Mouse (Mus musculus) midbrain, embryonic 15.5 days (tissue): ENCODE measurements around the gene Kctd10. TPM values are rescaled to one million over a fixed set of nuclear protein-coding genes. Genes with fewer than 3 reads are reported as not detected.

Source experiments
- ATAC-seq: fragments of 200-750 bp; cut with Nextera tagmentation; replicated peaks from 2 replicates; pipeline ENCODE4 v1.8.0; 2017; ENCODE audit warnings: moderate TSS enrichment
- H3K27ac ChIP-seq: fragments of 300-500 bp; sonication (generic); 2 replicates; pipeline ENCODE4 v1.5.1; 2015; ENCODE audit warnings: mild to moderate bottlenecking, inconsistent platforms
- H3K27me3 ChIP-seq: fragments of 300-500 bp; sonication (generic); replicated peaks from 2 replicates; pipeline ENCODE4 v1.6.1; 2015; ENCODE audit warnings: inconsistent platforms
- H3K36me3 ChIP-seq: fragments of 300-500 bp; sonication (generic); replicated peaks from 2 replicates; pipeline ENCODE4 v1.6.1; 2015; ENCODE audit warnings: inconsistent platforms
- H3K4me1 ChIP-seq: fragments of 300-500 bp; sonication (generic); 2 replicates; pipeline ENCODE4 v1.6.1; 2015; ENCODE audit warnings: inconsistent platforms
- H3K4me2 ChIP-seq: fragments of 300-500 bp; sonication (generic); 2 replicates; pipeline ENCODE4 v1.6.1; 2015; ENCODE audit warnings: inconsistent platforms, mild to moderate bottlenecking, moderate library complexity
- H3K4me3 ChIP-seq: fragments of 300-500 bp; sonication (generic); 2 replicates; pipeline ENCODE4 v1.5.1; 2015; ENCODE audit warnings: mild to moderate bottlenecking, inconsistent platforms
- H3K9ac ChIP-seq: fragments of 300-500 bp; sonication (generic); 2 replicates; pipeline ENCODE4 v1.6.1; 2015; ENCODE audit warnings: mild to moderate bottlenecking, inconsistent platforms
- H3K9me3 ChIP-seq: fragments of 300-500 bp; sonication (generic); 2 replicates; pipeline ENCODE4 v1.6.1; 2016; ENCODE audit warnings: inconsistent platforms
- WGBS: fragments of 180-500 bp; shearing (Covaris S2); methylation state at CpG from one replicate; pipeline ENCODE4 v1.1.7; 2015; ENCODE audit warnings: mixed read lengths; 5-methylcytosine and 5-hydroxymethylcytosine counted together
- polyA plus RNA-seq: library from polyadenylated mRNA; unstranded; fragments of >200 nt; fragmentation: Nextera tagmentation; extraction: Ambion mirVana; gene quantifications from 2 replicates; pipeline ENCODE4 v1.2.1, GENCODE M21; 2015

The Kctd10 gene
- polyA plus RNA-seq, 1 experiment from 2014 or later: 80.7 TPM

GRCm38 (mm10) chr5:114378177-114378920 lies 2.0 kb downstream of the Kctd10 start:
- ATAC-seq: no peak
- Histone ChIP-seq H3K4me3 (peak overlapping the region; percentile 94), H3K9ac (0 out of 2 replicates have a peak overlapping the region, but pooled peaks have one; percentile 93), H3K27me3 (no peaks in the 10 kb centered on the region), H3K4me1 (peaks cover 55% of the 10 kb centered on the region), H3K27ac (no peak overlapping the region), H3K36me3 (peaks cover 16% of the 10 kb centered on the region), H3K4me2 (peak overlapping the region; percentile 90), H3K9me3 (no peaks in the 10 kb centered on the region)
- 76% methylated on average over 10 of the region's 10 CpGs for WGBS

GRCm38 (mm10) chr5:114374409-114375213 lies 5.7 kb downstream of the Kctd10 start:
- 88% methylated on average over 23 of the region's 23 CpGs for whole genome bisulfite sequencing
- Histone ChIP-seq H3K4me2 (no peak overlapping the region), H3K36me3 (peaks cover 23% of the 10 kb centered on the region), H3K4me3 (no peak overlapping the region), H3K9me3 (no peaks in the 10 kb centered on the region), H3K27ac (no peak overlapping the region), H3K4me1 (peaks cover 45% of the 10 kb centered on the region), H3K9ac (no peak overlapping the region), H3K27me3 (no peaks in the 10 kb centered on the region)
- no peak for ATAC-seq

DNA sequence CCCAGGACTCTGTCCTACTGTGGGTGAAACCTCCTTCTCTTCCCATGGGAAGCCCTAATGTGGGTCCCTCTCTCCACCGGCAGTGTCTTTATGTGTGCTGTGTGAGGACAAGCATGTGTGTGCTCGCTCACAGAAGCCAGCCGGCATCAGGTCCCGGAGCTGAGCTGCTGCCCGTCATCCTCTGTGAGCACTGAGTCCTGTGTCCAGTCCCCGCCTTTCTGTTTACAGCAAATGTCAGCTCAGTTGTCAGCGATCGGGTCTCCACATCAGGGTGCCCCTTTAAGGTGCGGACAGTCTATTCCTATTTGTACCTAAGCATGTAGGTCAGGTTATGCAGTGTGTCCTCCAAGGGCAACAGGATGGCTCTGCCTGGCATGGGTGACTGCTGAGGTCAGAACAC lies 6.7 kb downstream of the Kctd10 start:
- 90% methylated on average over 9 of the region's 9 CpGs for WGBS

GRCm38 (mm10) chr5:114373174-114373573 lies 7.1 kb downstream of the Kctd10 start:
- H3K4me3 ChIP-seq: no peak overlapping the region
- H3K9me3 ChIP-seq: no peaks in the 10 kb centered on the region
- 74% methylated on average over 11 of the region's 11 CpGs for WGBS
- H3K27me3 ChIP-seq: no peaks in the 10 kb centered on the region
- H3K4me2 ChIP-seq: no peak overlapping the region
- H3K36me3 ChIP-seq: peaks cover 32% of the 10 kb centered on the region
- H3K9ac ChIP-seq: no peak overlapping the region
- H3K4me1 ChIP-seq: peaks cover 31% of the 10 kb centered on the region
- no peak overlapping the region for H3K27ac ChIP-seq
- ATAC-seq: no peak

More for the DNA sequence above, 6.7 kb downstream of the Kctd10 start:
- no peak for ATAC-seq
- no peak overlapping the region for H3K27ac ChIP-seq
- H3K9ac ChIP-seq: no peak overlapping the region
- peaks cover 30% of the 10 kb centered on the region for H3K36me3 ChIP-seq
- H3K4me3 ChIP-seq: no peak overlapping the region
- H3K4me1 ChIP-seq: peaks cover 35% of the 10 kb centered on the region
- H3K27me3 ChIP-seq: no peaks in the 10 kb centered on the region
- no peaks in the 10 kb centered on the region for H3K9me3 ChIP-seq
- H3K4me2 ChIP-seq: no peak overlapping the region

DNA sequence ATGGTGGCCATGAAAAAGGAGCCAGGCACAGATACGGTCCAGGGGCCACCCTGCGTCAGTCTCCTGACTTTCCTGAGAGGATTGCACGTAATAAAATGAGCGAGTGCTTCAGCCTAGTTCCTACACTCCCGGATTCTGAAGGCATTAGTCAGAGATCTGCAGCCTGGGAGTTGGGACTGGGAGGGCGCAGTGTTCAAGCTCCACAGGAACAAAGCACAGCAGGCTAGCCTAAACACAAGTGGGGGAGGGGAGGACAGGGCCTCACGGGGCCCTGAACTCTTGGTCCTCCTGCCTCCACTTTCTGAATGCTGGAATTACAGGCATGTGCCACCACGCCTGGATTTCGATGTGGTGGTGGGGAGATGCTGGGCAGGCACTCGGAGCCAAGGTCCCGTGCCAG lies 7.7 kb downstream of the Kctd10 start:
- Histone ChIP-seq H3K4me1 (peaks cover 25% of the 10 kb centered on the region), H3K27ac (no peak overlapping the region), H3K9me3 (no peaks in the 10 kb centered on the region), H3K36me3 (peaks cover 36% of the 10 kb centered on the region), H3K4me2 (no peak overlapping the region), H3K9ac (no peak overlapping the region), H3K27me3 (no peaks in the 10 kb centered on the region), H3K4me3 (no peak overlapping the region)
- no peak for ATAC-seq
- WGBS: 41% methylated on average over 11 of the region's 11 CpGs

DNA sequence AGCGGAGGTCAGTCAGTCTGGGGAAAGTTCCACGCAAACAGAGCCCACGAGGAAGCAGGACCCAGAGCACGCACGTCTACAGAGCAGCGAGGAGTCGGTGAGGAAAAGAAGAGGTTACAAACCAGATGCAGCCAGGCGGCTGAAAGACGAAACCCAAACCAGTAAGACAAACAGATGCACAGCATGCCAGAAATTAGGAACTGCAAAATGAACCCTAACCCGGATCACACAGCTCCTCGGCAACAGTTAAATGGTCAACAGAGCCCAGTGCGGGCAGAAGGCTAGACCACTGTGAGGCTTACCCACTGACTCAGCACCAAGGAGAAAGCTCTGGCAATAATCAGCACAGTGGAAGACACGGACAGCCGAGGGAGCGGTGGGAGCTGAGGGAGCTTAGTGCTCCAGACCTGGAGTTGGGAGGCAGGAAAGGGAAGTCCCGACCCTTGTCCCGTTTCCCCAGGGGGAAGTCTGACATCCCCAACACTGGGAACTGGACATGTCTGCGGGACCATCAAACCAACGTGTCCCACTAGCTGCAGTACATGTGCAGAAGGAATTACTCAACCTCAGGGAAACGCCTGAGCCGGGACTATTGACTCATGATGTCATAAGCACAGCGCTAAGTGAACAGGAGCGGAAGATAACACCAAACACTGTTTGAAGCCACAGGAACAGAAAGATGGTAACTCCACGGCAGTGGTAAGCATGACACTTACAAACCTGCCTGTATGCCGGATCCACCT lies 8.4 kb downstream of the Kctd10 start:
- Histone ChIP-seq H3K9ac (no peak overlapping the region), H3K9me3 (no peaks in the 10 kb centered on the region), H3K4me3 (no peak overlapping the region), H3K4me1 (peaks cover 18% of the 10 kb centered on the region), H3K27me3 (no peaks in the 10 kb centered on the region), H3K4me2 (no peak overlapping the region), H3K36me3 (peaks cover 38% of the 10 kb centered on the region), H3K27ac (no peak overlapping the region)
- no peak for ATAC-seq
- 81% methylated on average over 25 of the region's 25 CpGs for WGBS

- Histone ChIP-seq H3K4me1 (peaks cover 16% of the 10 kb centered on the region), H3K36me3 (peaks cover 44% of the 10 kb centered on the region), H3K4me2 (no peak overlapping the region), H3K9me3 (no peaks in the 10 kb centered on the region), H3K4me3 (no peak overlapping the region), H3K9ac (no peak overlapping the region), H3K27me3 (no peaks in the 10 kb centered on the region), H3K27ac (no peak overlapping the region)
- no peak for ATAC-seq
- 89% methylated on average over 3 of the region's 3 CpGs for WGBS
Measured at GRCm38 (mm10) chr5:114371331-114371730, 9.0 kb downstream of the Kctd10 start.

DNA sequence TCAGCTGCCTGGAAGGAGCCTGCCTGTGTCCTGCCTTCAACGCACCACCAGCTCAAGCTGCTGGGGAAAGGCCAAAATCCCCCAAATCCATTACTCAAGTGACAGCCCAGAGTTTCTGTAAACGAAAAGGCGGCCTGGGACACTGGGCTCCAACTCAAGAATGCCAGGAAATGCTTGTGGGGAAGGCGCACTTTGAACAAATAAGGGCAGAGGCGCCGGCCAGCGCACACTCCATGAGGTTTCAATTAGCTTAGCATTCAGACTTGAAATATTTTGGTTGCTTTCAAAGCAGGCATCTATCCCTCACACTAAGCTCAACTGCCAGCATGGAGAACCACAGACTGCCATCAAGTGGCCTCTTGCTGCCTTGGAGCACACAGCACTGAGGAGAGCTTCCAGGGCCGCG lies 9.9 kb downstream of the Kctd10 start:
- Histone ChIP-seq H3K27ac (peak overlapping the region; percentile 54; the same call in 1 of the 2 replicates), H3K4me3 (no peak overlapping the region), H3K36me3 (peaks cover 52% of the 10 kb centered on the region), H3K9ac (no peak overlapping the region), H3K27me3 (no peaks in the 10 kb centered on the region), H3K4me2 (no peak overlapping the region), H3K9me3 (no peaks in the 10 kb centered on the region), H3K4me1 (peaks cover 15% of the 10 kb centered on the region)
- no peak for ATAC-seq
- WGBS: 75% methylated on average over 9 of the region's 9 CpGs

DNA sequence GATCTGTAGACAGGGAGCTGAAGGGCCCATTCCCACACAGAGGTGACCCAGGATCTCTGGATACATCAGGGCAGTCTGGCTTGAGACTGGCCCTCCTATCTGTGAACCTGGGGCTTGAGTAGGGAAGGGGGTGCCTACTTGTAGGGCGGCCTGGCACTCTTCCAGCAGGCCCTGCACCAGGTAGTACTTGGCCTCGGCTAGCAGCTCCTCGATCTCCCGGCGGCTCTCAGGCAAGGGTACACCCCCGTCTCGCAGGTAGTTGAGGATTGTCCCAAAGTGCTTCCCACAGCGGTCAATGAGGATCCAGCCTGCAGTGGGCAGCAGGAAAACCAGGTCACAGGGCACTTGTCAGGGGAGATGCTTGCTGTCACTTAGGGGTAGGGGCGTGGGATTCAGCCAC lies 10.4 kb downstream of the Kctd10 start:
- Histone ChIP-seq H3K4me1 (peaks cover 15% of the 10 kb centered on the region), H3K27ac (peak overlapping the region; percentile 54; the same call in 1 of the 2 replicates)
- 96% methylated on average over 9 of the region's 9 CpGs for WGBS

GRCm38 (mm10) chr5:114368803-114369496 lies 11.4 kb downstream of the Kctd10 start:
- no peak for ATAC-seq
- peaks cover 11% of the 10 kb centered on the region for H3K4me1 ChIP-seq
- H3K9me3 ChIP-seq: no peaks in the 10 kb centered on the region
- H3K4me3 ChIP-seq: no peak overlapping the region
- no peak overlapping the region for H3K9ac ChIP-seq
- no peak overlapping the region for H3K27ac ChIP-seq
- 88% methylated on average over 16 of the region's 16 CpGs for WGBS
- peaks cover 55% of the 10 kb centered on the region for H3K36me3 ChIP-seq
- H3K27me3 ChIP-seq: no peaks in the 10 kb centered on the region
- no peak overlapping the region for H3K4me2 ChIP-seq

More for the DNA sequence above, 10.4 kb downstream of the Kctd10 start:
- Histone ChIP-seq H3K36me3 (peaks cover 57% of the 10 kb centered on the region), H3K27me3 (no peaks in the 10 kb centered on the region), H3K4me2 (no peak overlapping the region), H3K4me3 (no peak overlapping the region), H3K9ac (no peak overlapping the region), H3K9me3 (no peaks in the 10 kb centered on the region)
- ATAC-seq: 0 out of 2 replicates have a peak, but pooled peaks have one; percentile 15

DNA sequence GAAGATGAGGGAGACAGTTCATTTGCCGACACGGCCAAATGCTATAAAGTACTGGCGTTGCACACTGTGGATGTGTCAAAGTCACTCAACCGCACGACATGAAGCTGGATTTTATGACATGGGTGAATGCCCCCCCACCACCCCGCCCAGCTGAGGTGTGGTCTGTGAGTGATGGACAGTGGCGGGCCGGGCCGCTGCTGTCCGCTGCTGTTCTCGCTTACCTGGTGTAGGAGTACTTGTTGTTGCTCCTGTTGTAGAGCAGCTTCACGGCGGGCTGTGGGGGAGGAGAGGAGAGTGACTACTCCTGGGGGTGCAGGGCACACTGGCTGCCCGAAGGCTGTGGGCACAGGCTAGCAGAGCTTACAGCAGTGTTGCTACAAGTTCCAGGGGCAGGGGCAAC lies 12.2 kb downstream of the Kctd10 start:
- Histone ChIP-seq H3K27ac (no peak overlapping the region), H3K9ac (no peak overlapping the region), H3K4me3 (no peak overlapping the region), H3K36me3 (peaks cover 55% of the 10 kb centered on the region), H3K4me1 (peaks cover 9% of the 10 kb centered on the region; the same call in 1 of the 2 replicates), H3K9me3 (no peaks in the 10 kb centered on the region), H3K27me3 (no peaks in the 10 kb centered on the region), H3K4me2 (no peak overlapping the region)
- no peak for ATAC-seq
- 93% methylated on average over 14 of the region's 14 CpGs for WGBS
